12 mouse cellular contexts compared by ENCODE assay signal in genomic region chr4:151718866-151719475, GRCm38 (mm10).
DNase-seq lines count a peak whose midpoint lies in the region; ATAC-seq and TF ChIP-seq lines count a peak whose summit lies in the region.
"Had no signal": no experiment of that assay in that cellular context is flagged by ENCODE, and none has a peak within 500 bp of the region (broad histone marks: within the 10 kb centered on the region; RNA-seq: fewer than 3 reads in every experiment).

No protein-coding gene starts in this region.

- TF ChIP-seq CTCF in liver, embryonic 14.5 days (IDR thresholded peaks at IDR 0.05; ENCODE audit: low read depth) = no peak

- peak overlapping the region; percentile 68 for H3K9ac ChIP-seq in liver, embryonic 14.5 days (replicated peaks)

- peaks cover 30% of the 10 kb centered on the region for H3K4me1 ChIP-seq in embryonic facial prominence, embryonic 10.5 days
- H3K4me1 ChIP-seq in liver, embryonic 14.5 days (replicated peaks; ENCODE audit: control insufficient read depth in 2 of 2, insufficient read depth in 2 of 2, low read length in 1 of 2) = peaks cover 33 to 35% of the 10 kb centered on the region in 2 experiments

- H3K27me3 ChIP-seq in embryonic facial prominence, embryonic 10.5 days (replicated peaks; ENCODE audit: low read depth, poor library complexity, severe bottlenecking) = no peaks in the 10 kb centered on the region
- H3K27me3 ChIP-seq in liver, embryonic 14.5 days (ENCODE audit: control insufficient read depth, insufficient read depth, low read length) = no peaks in the 10 kb centered on the region

- TF ChIP-seq EP300 in liver, embryonic 14.5 days (IDR thresholded peaks at IDR 0.05; ENCODE audit: low read depth) = peak; percentile 94

- 38% methylated on average over 21 of the region's 21 CpGs for WGBS in embryonic facial prominence, embryonic 10.5 days
- WGBS in liver, embryonic 14.5 days (ENCODE audit: insufficient replicate concordance) = 38% methylated on average over 21 of the region's 21 CpGs

- H3K4me3 ChIP-seq in embryonic facial prominence, embryonic 10.5 days = no peak overlapping the region
- H3K4me3 ChIP-seq in liver, embryonic 14.5 days (ENCODE audit: insufficient read depth in 1 of 2, low read depth in 2 of 2, low read length in 2 of 2) = peak overlapping the region; percentile 3 to 23; a peak in 3 of 4 replicates
- H3K4me3 ChIP-seq: myocyte had no signal

- H3K9me3 ChIP-seq in embryonic facial prominence, embryonic 10.5 days = no peaks in the 10 kb centered on the region
- no peaks in the 10 kb centered on the region for H3K9me3 ChIP-seq in liver, embryonic 14.5 days (ENCODE audit: control insufficient read depth, low read length)

- H3K36me3 ChIP-seq in embryonic facial prominence, embryonic 10.5 days (replicated peaks) = no peaks in the 10 kb centered on the region
- H3K36me3 ChIP-seq in liver, embryonic 14.5 days (replicated peaks; ENCODE audit: control insufficient read depth, insufficient read depth, low read depth) = no peaks in the 10 kb centered on the region

- peak; percentile 82 for ATAC-seq in liver, embryonic 14.5 days (ENCODE audit: insufficient read depth)
- ATAC-seq: activated CD4-positive, CD25-positive, alpha-beta regulatory T cell, adult 4 months had no signal

- DNase-seq in kidney, adult 9 months = peak; percentile 24
- DNase-seq in kidney, adult 11 months = no peak
- peak; percentile 43 for DNase-seq in adrenal gland, adult 2 months
- DNase-seq in embryonic facial prominence, embryonic 10.5 days (ENCODE audit: low spot score) = peak; percentile 23
- DNase-seq in liver, embryonic 14.5 days (ENCODE audit: low read depth in 3 of 3, low spot score in 3 of 3) = peak in 1 of 3 experiments; percentile 73
- no peak for DNase-seq in urinary bladder, postnatal 14 days (ENCODE audit: low spot score)
- DNase-seq in heart, postnatal 4 days = no peak
- DNase-seq: cerebellum, adult 8-10 months; lung, postnatal 14 days; right cerebral cortex, adult 18-20 months had no signal

- H3K27ac ChIP-seq in embryonic facial prominence, embryonic 10.5 days (replicated peaks) = no peak overlapping the region
- peak overlapping the region; percentile 91 for H3K27ac ChIP-seq in liver, embryonic 14.5 days

- peak overlapping the region; percentile 48 for H3K4me2 ChIP-seq in liver, embryonic 14.5 days (ENCODE audit: low read depth)

Comparison
In these comparisons a context has a peak if more than half of its experiments do, and no peak if none do; other contexts are left out.
1. DNase-seq: peak in kidney, adult 9 months (single experiment), adrenal gland, adult 2 months (single experiment) and embryonic facial prominence, embryonic 10.5 days (single experiment); none in kidney, adult 11 months (single experiment), urinary bladder, postnatal 14 days (single experiment) and heart, postnatal 4 days (single experiment).